Mouse (Mus musculus): ENCODE data around the gene Ikzf2. TPM values are rescaled to one million over a fixed set of nuclear protein-coding genes. Genes with fewer than 3 reads are reported as not detected.

Ikzf2 gene
- total RNA-seq, 2 experiments from 2014 or later, result 5.8 to 6.5 TPM

- DNase-seq (ENCODE audit: low spot score in 2 of 2), result no peak
Observed at GRCm38 (mm10) chr1:69669897-69670404, 17.1 kb downstream of the Ikzf2 start.

GRCm38 (mm10) chr1:69667456-69667855, 19.6 kb downstream of the Ikzf2 start:
- no peak for DNase-seq (ENCODE audit: low spot score in 2 of 2)

GRCm38 (mm10) chr1:69659779-69660178, 27.3 kb downstream of the Ikzf2 start:
- no peak for DNase-seq (ENCODE audit: low spot score in 2 of 2)

- no peak for DNase-seq (ENCODE audit: low spot score in 2 of 2)
Observed at GRCm38 (mm10) chr1:69658051-69658450, 29.0 kb downstream of the Ikzf2 start.

GRCm38 (mm10) chr1:69657455-69657854, 29.6 kb downstream of the Ikzf2 start:
- DNase-seq (ENCODE audit: low spot score in 2 of 2), result no peak

GRCm38 (mm10) chr1:69656929-69657328, 30.1 kb downstream of the Ikzf2 start:
- DNase-seq (ENCODE audit: low spot score in 2 of 2), result no peak

- no peak for DNase-seq (ENCODE audit: low spot score in 2 of 2)
Observed at GRCm38 (mm10) chr1:69656047-69656782, 30.8 kb downstream of the Ikzf2 start.

- DNase-seq (ENCODE audit: low spot score in 2 of 2), result no peak
Observed at GRCm38 (mm10) chr1:69655368-69655767, 31.7 kb downstream of the Ikzf2 start.

- no peak for DNase-seq (ENCODE audit: low spot score in 2 of 2)
Observed at GRCm38 (mm10) chr1:69654955-69655354, 32.1 kb downstream of the Ikzf2 start.

GRCm38 (mm10) chr1:69653419-69653818, 33.6 kb downstream of the Ikzf2 start:
- no peak for DNase-seq (ENCODE audit: low spot score in 2 of 2)

GRCm38 (mm10) chr1:69643138-69643537, 43.9 kb downstream of the Ikzf2 start:
- DNase-seq (ENCODE audit: low spot score in 2 of 2), result no peak

GRCm38 (mm10) chr1:69641986-69642385, 45.1 kb downstream of the Ikzf2 start:
- DNase-seq (ENCODE audit: low spot score in 2 of 2), result no peak

GRCm38 (mm10) chr1:69638321-69638720, 48.7 kb downstream of the Ikzf2 start:
- no peak for DNase-seq (ENCODE audit: low spot score in 2 of 2)

GRCm38 (mm10) chr1:69637907-69638306, 49.1 kb downstream of the Ikzf2 start:
- DNase-seq (ENCODE audit: low spot score in 2 of 2), result no peak

- DNase-seq (ENCODE audit: low spot score in 2 of 2), result no peak
Observed at GRCm38 (mm10) chr1:69634259-69634658, 52.8 kb downstream of the Ikzf2 start.

- DNase-seq (ENCODE audit: low spot score in 2 of 2), result no peak
Observed at GRCm38 (mm10) chr1:69630508-69630907, 56.5 kb downstream of the Ikzf2 start.

- no peak for DNase-seq (ENCODE audit: low spot score in 2 of 2)
Observed at GRCm38 (mm10) chr1:69629513-69629912, 57.5 kb downstream of the Ikzf2 start.

- no peak for DNase-seq (ENCODE audit: low spot score in 2 of 2)
Observed at GRCm38 (mm10) chr1:69612076-69612475, 75.0 kb downstream of the Ikzf2 start.

- DNase-seq (ENCODE audit: low spot score in 2 of 2), result no peak
Observed at GRCm38 (mm10) chr1:69611204-69611725, 75.8 kb downstream of the Ikzf2 start.

- DNase-seq (ENCODE audit: low spot score in 2 of 2), result no peak
Observed at GRCm38 (mm10) chr1:69610791-69611190, 76.3 kb downstream of the Ikzf2 start.

- no peak for DNase-seq (ENCODE audit: low spot score in 2 of 2)
Observed at GRCm38 (mm10) chr1:69608846-69609245, 78.2 kb downstream of the Ikzf2 start.

- DNase-seq (ENCODE audit: low spot score in 2 of 2), result no peak
Observed at GRCm38 (mm10) chr1:69606844-69607243, 80.2 kb downstream of the Ikzf2 start.

- no peak for DNase-seq (ENCODE audit: low spot score in 2 of 2)
Observed at GRCm38 (mm10) chr1:69604213-69604612, 82.8 kb downstream of the Ikzf2 start.
